Mouse (Mus musculus) erythroblast, embryonic 14.5 days (primary cell): ENCODE data around the gene Olfr860.

ENCODE experiments used
- GATA1 ChIP-seq: IDR thresholded peaks from 2 replicates; pipeline ENCODE4 v1.6.1; 2012; ENCODE audit warnings: low read length, inconsistent platforms, mixed read lengths
- TAL1 ChIP-seq: IDR thresholded peaks from 3 replicates; pipeline ENCODE4 v1.6.1; 2012; ENCODE audit warnings: low read length, inconsistent platforms, mixed read lengths

DNA sequence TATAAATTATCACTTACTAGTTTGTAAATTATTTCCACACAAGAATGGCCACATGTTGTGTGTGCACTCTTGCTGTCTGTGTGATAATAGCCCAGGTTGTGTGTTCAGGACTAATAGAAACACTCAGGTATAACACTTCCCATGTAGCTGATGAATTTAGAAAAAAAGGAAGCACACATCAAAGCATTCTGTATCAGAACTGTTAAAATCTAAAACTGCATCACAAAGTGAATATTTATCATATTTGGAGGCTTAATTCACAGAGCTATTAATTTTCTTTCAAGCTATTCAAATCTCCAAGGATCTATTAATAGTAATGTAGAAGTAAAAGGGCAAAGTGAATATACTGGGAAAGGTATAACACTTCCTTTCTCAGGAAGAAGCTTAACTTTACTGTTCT, 38.4 kb upstream of the Olfr860 start, which contains the start of gene Olfr862:
- TF ChIP-seq TAL1 = no peak
- TF ChIP-seq GATA1 = no peak
